Mouse (Mus musculus) left cerebral cortex, adult 11 months (tissue): Measurements from ENCODE around the gene Sugt1.

Source experiments
- DNase-seq: peaks from one replicate; pipeline ENCODE4 v3.0.0; 2022; ENCODE audit warnings: low spot score

Sugt1 gene

DNA sequence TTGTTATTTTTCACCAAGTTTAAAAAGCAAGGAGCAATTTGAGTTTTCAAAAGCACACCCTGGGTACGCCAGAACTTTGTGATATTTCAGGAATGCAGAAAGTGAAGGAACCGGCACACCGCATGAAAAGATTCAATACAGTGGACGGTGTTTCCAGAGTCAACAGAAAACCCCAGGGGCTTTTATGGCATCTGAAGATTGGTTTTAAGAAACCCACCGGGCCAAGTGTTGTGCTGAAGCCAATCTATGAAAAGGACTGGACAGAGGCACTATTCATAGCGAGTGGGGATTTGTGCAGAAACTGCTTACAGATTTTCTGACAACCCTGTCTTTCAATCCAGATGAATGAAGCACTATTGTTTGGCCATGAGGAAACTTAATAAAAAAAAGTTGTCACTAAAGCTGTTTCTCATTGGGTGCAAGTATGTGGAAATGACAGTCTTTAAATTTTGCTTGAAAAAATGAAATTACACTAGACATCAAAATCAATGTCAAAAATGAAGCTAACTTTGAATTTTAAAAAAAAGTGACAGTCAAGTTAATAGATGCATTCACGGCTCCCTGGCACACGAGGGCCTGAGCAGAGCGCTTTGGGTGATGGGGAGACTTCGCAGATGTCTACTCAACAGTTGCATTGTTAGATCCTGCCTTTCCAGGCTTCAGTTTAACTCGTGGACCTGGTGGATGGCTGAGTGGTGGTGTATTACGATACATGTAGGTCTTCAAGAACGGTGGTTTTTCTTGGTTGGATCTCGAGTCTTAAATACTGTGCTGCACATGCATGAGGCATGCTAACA, 90.6 kb downstream of the Sugt1 start:
- DNase-seq = no peak

DNA sequence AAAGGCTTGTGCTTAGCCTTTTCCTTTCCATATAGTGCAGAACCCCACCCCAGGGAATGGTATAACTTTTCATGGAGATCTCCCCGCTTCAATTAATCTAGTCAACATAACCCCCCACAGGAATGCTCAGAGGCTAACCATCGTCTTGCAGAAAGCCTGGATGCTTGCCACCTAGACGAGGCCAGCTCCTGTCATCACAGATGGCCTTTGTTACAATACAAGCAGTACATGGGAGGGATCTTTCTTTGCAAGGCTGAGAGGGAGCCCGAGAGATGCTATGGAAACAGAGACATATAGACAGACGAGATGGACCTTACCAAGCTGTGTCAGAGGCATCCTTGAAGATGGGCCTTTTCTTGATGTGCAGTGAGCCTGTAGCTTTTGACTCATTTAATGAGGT, 93.2 kb downstream of the Sugt1 start:
- no peak for DNase-seq
